Mouse (Mus musculus): Measurements from ENCODE around the gene Myo15b. TPM values are rescaled to one million over a fixed set of nuclear protein-coding genes. Genes with fewer than 3 reads are reported as not detected.

Gene Myo15b
- total and polyA plus RNA-seq, 2 experiments from 2014 or later, result 0.09 TPM; not detected in 1

DNA sequence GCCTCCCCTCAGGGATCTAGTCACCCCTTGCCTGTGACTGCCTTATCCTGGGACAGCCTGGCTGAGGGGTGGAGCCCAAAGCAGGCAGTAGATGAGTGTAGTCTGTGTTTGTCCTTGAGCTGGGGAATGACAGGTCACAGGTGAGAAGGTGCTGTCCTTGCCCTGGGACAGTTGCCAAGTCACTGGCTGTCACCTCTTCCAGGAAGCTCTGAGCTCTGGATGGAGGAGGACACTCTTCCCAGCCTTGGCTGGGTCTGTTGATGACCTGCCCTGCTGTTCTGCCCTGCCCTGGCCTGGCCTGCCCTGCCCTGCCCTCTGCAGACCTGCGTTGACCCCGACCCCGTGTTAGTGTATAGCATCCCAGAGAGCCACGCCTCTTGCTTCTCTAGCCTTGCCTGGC lies 14.2 kb downstream of the Myo15b start:
- H3K36me3 ChIP-seq (ENCODE audit: insufficient read depth, low read length), result no peaks in the 10 kb centered on the region
- H3K4me1 ChIP-seq (ENCODE audit: insufficient read depth, low read length), result no peaks in the 10 kb centered on the region
- no peak overlapping the region for H3K27ac ChIP-seq (ENCODE audit: low read depth, low read length)
- H3K9me3 ChIP-seq (ENCODE audit: low read length), result no peaks in the 10 kb centered on the region
- no peaks in the 10 kb centered on the region for H3K27me3 ChIP-seq (ENCODE audit: insufficient read depth, low read length)
- TF ChIP-seq CTCF (IDR thresholded peaks at IDR 0.05), result no peak
- DNase-seq (ENCODE audit: low spot score) (no peak), ATAC-seq (ENCODE audit: low FRiP score) (no peak)
- 80% methylated on average over 4 of the region's 4 CpGs for WGBS
- no peak overlapping the region for H3K4me3 ChIP-seq (ENCODE audit: low read depth, low read length)
- H3K9ac ChIP-seq (replicated peaks; ENCODE audit: low read length, poor library complexity, severe bottlenecking), result no peak overlapping the region
- H3K4me2 ChIP-seq (ENCODE audit: low read depth, low read length, poor library complexity, severe bottlenecking), result no peak overlapping the region

DNA sequence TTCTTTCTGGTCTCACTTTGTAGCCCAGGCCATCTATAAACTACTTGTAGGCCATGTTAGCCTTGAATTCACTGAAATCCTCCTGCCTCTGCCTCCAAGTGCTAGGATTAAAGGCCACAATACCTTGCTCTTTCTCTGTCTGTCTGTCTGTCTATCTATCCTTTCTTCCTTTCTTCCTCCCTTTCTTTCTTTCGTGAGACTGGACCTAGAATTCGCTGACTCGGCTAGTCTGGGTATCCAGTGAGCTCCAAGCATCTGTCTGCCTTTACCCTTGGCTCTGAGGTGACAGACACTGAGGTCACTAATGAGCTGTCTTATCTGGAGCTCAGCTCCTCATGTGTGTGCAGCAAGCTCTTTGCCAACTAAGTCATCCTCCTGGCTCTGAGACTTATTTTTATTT lies 17.7 kb downstream of the Myo15b start:
- no peaks in the 10 kb centered on the region for H3K36me3 ChIP-seq (ENCODE audit: insufficient read depth, low read length)
- no peaks in the 10 kb centered on the region for H3K9me3 ChIP-seq (ENCODE audit: low read length)
- WGBS, result 89% methylated on average over 3 of the region's 3 CpGs

DNA sequence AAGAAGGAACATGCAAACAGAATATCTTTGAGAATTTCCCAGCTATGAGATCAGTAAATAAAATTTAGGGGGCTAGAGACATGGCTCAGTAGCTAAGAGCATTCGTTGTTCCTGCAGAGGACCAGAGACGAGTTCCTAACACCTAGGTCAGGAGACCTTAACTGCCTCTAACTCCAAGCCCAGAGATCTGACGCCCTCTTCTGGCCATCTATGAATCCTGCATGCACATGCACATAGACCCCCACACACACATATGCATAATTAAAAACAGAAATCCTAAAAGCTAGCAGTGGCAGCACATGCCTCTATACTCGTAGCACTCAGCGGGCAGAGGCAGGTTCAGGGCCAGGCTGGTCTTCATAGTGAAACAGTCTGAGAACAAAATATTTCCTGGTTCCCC lies 18.2 kb downstream of the Myo15b start:
- no peaks in the 10 kb centered on the region for H3K9me3 ChIP-seq (ENCODE audit: low read length)
- H3K36me3 ChIP-seq (ENCODE audit: insufficient read depth, low read length), result no peaks in the 10 kb centered on the region
- DNase-seq (ENCODE audit: low spot score) (no peak), ATAC-seq (ENCODE audit: low FRiP score) (no peak)
- TF ChIP-seq CTCF (IDR thresholded peaks at IDR 0.05), result peak; percentile 20
- no peak overlapping the region for H3K4me2 ChIP-seq (ENCODE audit: low read depth, low read length, poor library complexity, severe bottlenecking)
- no peak overlapping the region for H3K4me3 ChIP-seq (ENCODE audit: low read depth, low read length)
- no peak overlapping the region for H3K9ac ChIP-seq (replicated peaks; ENCODE audit: low read length, poor library complexity, severe bottlenecking)
- no peak overlapping the region for H3K27ac ChIP-seq (ENCODE audit: low read depth, low read length)
- WGBS, result 82% methylated on average over 5 of the region's 5 CpGs
- no peaks in the 10 kb centered on the region for H3K4me1 ChIP-seq (ENCODE audit: insufficient read depth, low read length)
- no peaks in the 10 kb centered on the region for H3K27me3 ChIP-seq (ENCODE audit: insufficient read depth, low read length)

More for the DNA sequence above, 17.7 kb downstream of the Myo15b start:
- TF ChIP-seq CTCF (IDR thresholded peaks at IDR 0.05), result no peak
- Histone ChIP-seq H3K27ac (ENCODE audit: low read depth, low read length) (no peak overlapping the region), H3K4me1 (ENCODE audit: insufficient read depth, low read length) (no peaks in the 10 kb centered on the region), H3K9ac (replicated peaks; ENCODE audit: low read length, poor library complexity, severe bottlenecking) (no peak overlapping the region), H3K4me3 (ENCODE audit: low read depth, low read length) (no peak overlapping the region), H3K4me2 (ENCODE audit: low read depth, low read length, poor library complexity, severe bottlenecking) (no peak overlapping the region), H3K27me3 (ENCODE audit: insufficient read depth, low read length) (no peaks in the 10 kb centered on the region)
- ATAC-seq (ENCODE audit: low FRiP score) (no peak), DNase-seq (ENCODE audit: low spot score) (no peak)

DNA sequence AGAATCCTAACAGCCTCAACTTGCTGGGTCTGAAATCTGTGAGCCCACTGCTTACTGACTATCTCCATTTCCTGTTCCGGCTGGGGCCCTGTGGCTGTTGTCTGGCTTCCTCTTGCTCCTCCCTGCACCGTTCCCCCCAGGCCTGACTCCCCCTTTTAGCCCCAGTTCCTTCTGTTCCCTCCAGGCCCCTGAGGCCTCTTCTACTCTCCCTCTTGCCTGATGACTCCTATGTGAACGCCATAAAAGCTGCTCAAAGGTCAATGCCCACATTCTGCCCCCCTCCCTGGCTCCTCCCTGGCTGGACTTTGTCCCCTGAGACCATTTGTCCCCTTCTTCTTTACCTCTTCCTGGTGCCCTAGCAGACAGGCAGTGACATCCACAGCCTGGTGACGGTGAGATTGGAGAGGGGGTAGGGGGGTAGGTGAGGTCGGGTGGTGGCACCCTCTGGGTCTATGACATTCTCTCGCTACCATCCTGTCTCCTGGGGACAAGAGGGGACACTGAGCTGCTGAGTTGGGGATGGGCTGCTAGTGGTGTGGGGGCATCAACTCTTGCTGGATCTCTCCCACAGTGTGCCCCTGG lies 19.1 kb downstream of the Myo15b start:
- no peak overlapping the region for H3K9ac ChIP-seq (replicated peaks; ENCODE audit: low read length, poor library complexity, severe bottlenecking)
- H3K9me3 ChIP-seq (ENCODE audit: low read length), result no peaks in the 10 kb centered on the region
- no peak overlapping the region for H3K4me3 ChIP-seq (ENCODE audit: low read depth, low read length)
- DNase-seq (ENCODE audit: low spot score) (no peak), ATAC-seq (ENCODE audit: low FRiP score) (no peak)
- TF ChIP-seq CTCF (IDR thresholded peaks at IDR 0.05), result no peak
- H3K27ac ChIP-seq (ENCODE audit: low read depth, low read length), result no peak overlapping the region
- H3K4me2 ChIP-seq (ENCODE audit: low read depth, low read length, poor library complexity, severe bottlenecking), result no peak overlapping the region
- H3K4me1 ChIP-seq (ENCODE audit: insufficient read depth, low read length), result no peaks in the 10 kb centered on the region
- 77% methylated on average over 6 of the region's 6 CpGs for WGBS
- H3K36me3 ChIP-seq (ENCODE audit: insufficient read depth, low read length), result no peaks in the 10 kb centered on the region
- no peaks in the 10 kb centered on the region for H3K27me3 ChIP-seq (ENCODE audit: insufficient read depth, low read length)

DNA sequence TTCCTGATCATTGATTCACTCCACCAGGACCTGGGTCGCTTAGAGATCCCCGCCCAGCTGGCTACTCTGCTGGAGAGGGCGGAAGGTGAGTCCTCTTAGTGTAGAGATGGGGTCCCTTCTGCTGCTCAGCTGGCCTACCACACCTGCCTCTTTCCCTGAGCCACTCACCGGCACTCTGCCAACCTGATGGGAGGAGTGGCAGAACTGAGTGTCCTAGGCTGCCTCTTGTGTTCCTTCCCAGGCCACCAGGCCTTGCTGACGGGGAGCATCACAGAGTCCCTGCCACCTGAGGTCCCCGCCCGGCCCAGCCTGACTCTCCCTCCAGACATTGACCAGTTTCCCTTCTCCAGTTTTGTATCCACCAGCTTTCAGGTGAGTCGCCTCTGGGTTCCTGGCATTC lies 19.9 kb downstream of the Myo15b start:
- 78% methylated on average over 8 of the region's 8 CpGs for WGBS
- Histone ChIP-seq H3K36me3 (ENCODE audit: insufficient read depth, low read length) (no peaks in the 10 kb centered on the region), H3K27ac (ENCODE audit: low read depth, low read length) (no peak overlapping the region), H3K4me3 (ENCODE audit: low read depth, low read length) (no peak overlapping the region), H3K4me1 (ENCODE audit: insufficient read depth, low read length) (no peaks in the 10 kb centered on the region), H3K27me3 (ENCODE audit: insufficient read depth, low read length) (no peaks in the 10 kb centered on the region), H3K9me3 (ENCODE audit: low read length) (no peaks in the 10 kb centered on the region), H3K4me2 (ENCODE audit: low read depth, low read length, poor library complexity, severe bottlenecking) (no peak overlapping the region), H3K9ac (replicated peaks; ENCODE audit: low read length, poor library complexity, severe bottlenecking) (no peak overlapping the region)
- no peak for TF ChIP-seq CTCF (IDR thresholded peaks at IDR 0.05)
- no peak for ATAC-seq (ENCODE audit: low FRiP score)
- no peak for DNase-seq (ENCODE audit: low spot score)

DNA sequence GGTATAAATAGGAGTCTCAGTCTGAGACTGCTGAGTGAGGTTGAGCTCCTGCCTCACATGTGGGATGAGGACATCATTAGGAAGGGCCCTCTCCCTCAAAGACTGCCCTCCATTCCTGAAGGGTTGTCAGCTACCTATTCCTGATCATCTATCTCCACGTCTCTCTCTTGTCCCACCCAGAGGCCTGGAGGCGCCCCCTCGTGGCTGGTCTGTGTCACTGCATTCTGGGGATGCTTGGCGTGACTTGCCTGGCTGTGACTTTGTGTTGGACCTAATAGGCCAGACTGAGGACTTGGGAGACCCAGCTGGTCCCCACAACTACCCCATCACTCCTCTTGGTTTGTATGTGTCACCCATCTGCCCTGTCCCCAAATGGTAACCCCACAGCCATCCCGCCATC lies 22.8 kb downstream of the Myo15b start:
- no peak for DNase-seq (ENCODE audit: low spot score)
- H3K9me3 ChIP-seq (ENCODE audit: low read length), result no peaks in the 10 kb centered on the region

More for the DNA sequence above, 22.8 kb downstream of the Myo15b start:
- H3K9ac ChIP-seq (replicated peaks; ENCODE audit: low read length, poor library complexity, severe bottlenecking), result no peak overlapping the region
- H3K27me3 ChIP-seq (ENCODE audit: insufficient read depth, low read length), result no peaks in the 10 kb centered on the region
- H3K4me1 ChIP-seq (ENCODE audit: insufficient read depth, low read length), result no peaks in the 10 kb centered on the region
- no peak overlapping the region for H3K27ac ChIP-seq (ENCODE audit: low read depth, low read length)
- TF ChIP-seq CTCF (IDR thresholded peaks at IDR 0.05), result peak; percentile 56
- no peak overlapping the region for H3K4me2 ChIP-seq (ENCODE audit: low read depth, low read length, poor library complexity, severe bottlenecking)
- WGBS, result 20% methylated on average over 5 of the region's 5 CpGs
- no peaks in the 10 kb centered on the region for H3K36me3 ChIP-seq (ENCODE audit: insufficient read depth, low read length)
- H3K4me3 ChIP-seq (ENCODE audit: low read depth, low read length), result no peak overlapping the region
- no peak for ATAC-seq (ENCODE audit: low FRiP score)

All from midbrain, postnatal 0 days (tissue).